Mouse (Mus musculus) forebrain, embryonic 13.5 days (tissue): ENCODE results near the gene Anapc15. TPM values are rescaled to one million over a fixed set of nuclear protein-coding genes. Genes with fewer than 3 reads are reported as not detected.
"Not testable (repeated sequence)": the region's sequence is repeated elsewhere in the genome, so short reads cannot be mapped to it uniquely, and the experiment has no call there.

Experiments
- ATAC-seq: fragments of 200-750 bp; cut with Nextera tagmentation; 2 replicates; pipeline ENCODE4 v1.8.0; 2017
- H3K27ac ChIP-seq: fragments of 300-500 bp; sonication (generic); 2 replicates; pipeline ENCODE4 v1.5.1; 2015; ENCODE audit warnings: inconsistent platforms, mild to moderate bottlenecking, moderate library complexity
- H3K27me3 ChIP-seq: fragments of 300-500 bp; sonication (generic); 2 replicates; pipeline ENCODE4 v1.6.1; 2015; ENCODE audit warnings: mild to moderate bottlenecking, inconsistent platforms
- H3K36me3 ChIP-seq: fragments of 300-500 bp; sonication (generic); 2 replicates; pipeline ENCODE4 v1.6.1; 2015; ENCODE audit warnings: mild to moderate bottlenecking, inconsistent platforms; ENCODE audit not compliant: poor library complexity, severe bottlenecking
- H3K4me1 ChIP-seq: fragments of 300-500 bp; sonication (generic); 2 replicates; pipeline ENCODE4 v1.6.1; 2015; ENCODE audit warnings: inconsistent platforms
- H3K4me2 ChIP-seq: fragments of 300-500 bp; sonication (generic); 2 replicates; pipeline ENCODE4 v1.6.1; 2015; ENCODE audit warnings: inconsistent platforms, mild to moderate bottlenecking, moderate library complexity
- H3K4me3 ChIP-seq: fragments of 300-500 bp; sonication (generic); 2 replicates; pipeline ENCODE4 v1.5.1; 2015; ENCODE audit warnings: mild to moderate bottlenecking, inconsistent platforms
- H3K9ac ChIP-seq: fragments of 300-500 bp; sonication (generic); 2 replicates; pipeline ENCODE4 v1.6.1; 2015; ENCODE audit warnings: mild to moderate bottlenecking, inconsistent platforms
- H3K9me3 ChIP-seq: fragments of 300-500 bp; sonication (generic); replicated peaks from 2 replicates; pipeline ENCODE4 v1.6.1; 2016; ENCODE audit warnings: inconsistent platforms
- WGBS: fragments of 180-500 bp; shearing (Covaris S2); methylation state at CpG from one replicate; pipeline ENCODE4 v1.1.7; 2015; 5-methylcytosine and 5-hydroxymethylcytosine counted together
- microRNA-seq: library from miRNA; unstranded; fragments of <30 nt; microRNA quantifications from one replicate; pipeline ENCODE4, GENCODE M21; 2016
- polyA plus RNA-seq: library from polyadenylated mRNA; unstranded; fragments of >200 nt; fragmentation: Nextera tagmentation; extraction: Ambion mirVana; gene quantifications from 2 replicates; pipeline ENCODE4 v1.2.1, GENCODE M21; 2015

The Anapc15 gene
- polyA plus RNA-seq, 1 experiment from 2014 or later, result 95.4 TPM

DNA sequence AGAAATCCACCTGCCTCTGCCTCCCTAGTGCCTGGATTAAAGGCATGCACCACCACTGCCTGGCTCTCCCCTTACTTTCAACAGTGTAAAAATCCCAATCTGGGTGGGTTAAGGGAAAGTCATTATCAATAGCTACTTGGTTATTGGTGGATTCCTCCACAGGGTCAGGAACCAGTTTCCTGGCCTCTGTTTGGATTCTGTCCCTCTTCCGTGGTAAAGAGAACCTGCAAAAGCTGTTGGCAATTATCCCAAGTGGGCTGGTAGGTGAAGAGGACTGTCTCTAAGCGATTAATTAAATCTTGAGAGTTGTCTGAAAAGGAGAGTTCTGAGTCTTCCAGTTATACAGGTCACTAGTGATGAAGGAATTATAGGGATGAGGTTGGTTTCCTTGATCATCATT, 74.8 kb downstream of the Anapc15 start:
- H3K27me3 ChIP-seq, result no peaks in the 10 kb centered on the region
- H3K4me1 ChIP-seq, result peaks cover 18% of the 10 kb centered on the region
- H3K4me3 ChIP-seq, result no peak overlapping the region
- 0 out of 2 replicates have a peak, but pooled peaks cover 4% of the 10 kb centered on the region for H3K36me3 ChIP-seq
- ATAC-seq, result no peak
- no peak overlapping the region for H3K27ac ChIP-seq
- H3K9me3 ChIP-seq, result no peaks in the 10 kb centered on the region
- H3K4me2 ChIP-seq, result no peak overlapping the region
- no peak overlapping the region for H3K9ac ChIP-seq
- 85% methylated on average over 2 of the region's 2 CpGs for WGBS

GRCm38 (mm10) chr7:101939758-101940157, 76.2 kb downstream of the Anapc15 start:
- H3K9ac ChIP-seq, result no peak overlapping the region
- peaks cover 13% of the 10 kb centered on the region for H3K4me1 ChIP-seq
- H3K36me3 ChIP-seq, result 0 out of 2 replicates have a peak, but pooled peaks cover 4% of the 10 kb centered on the region
- no peaks in the 10 kb centered on the region for H3K9me3 ChIP-seq
- no peak overlapping the region for H3K4me3 ChIP-seq
- WGBS, result 96% methylated on average over 4 of the region's 4 CpGs
- H3K4me2 ChIP-seq, result no peak overlapping the region
- ATAC-seq, result no peak
- H3K27ac ChIP-seq, result no peak overlapping the region
- no peaks in the 10 kb centered on the region for H3K27me3 ChIP-seq

- not testable (repeated sequence) for H3K9ac ChIP-seq, H3K27me3 ChIP-seq, H3K9me3 ChIP-seq, H3K27ac ChIP-seq, H3K4me1 ChIP-seq, H3K4me3 ChIP-seq, ATAC-seq, H3K4me2 ChIP-seq, H3K36me3 ChIP-seq
- WGBS, result 91% methylated on average over 5 of the region's 5 CpGs
Measured at GRCm38 (mm10) chr7:101949008-101949407, 85.5 kb downstream of the Anapc15 start.

Small RNA genes within 50 kb of the gene (microRNA-seq; reads per million reads assigned to microRNA genes)
- not detected for gene Gm22655

Other genes starting within 250 kb of the Anapc15 start
- gene Clpb, start 200.1 kb upstream of the Anapc15 start, polyA plus RNA-seq, result 35.4 and 40.8 TPM in 2 replicates
- gene Phox2a, start 45.4 kb upstream of the Anapc15 start, polyA plus RNA-seq, result 0.10 TPM in 1 of 2 replicates, not detected in the other
- 23.9 and 31.8 TPM in 2 replicates for gene Inppl1, start 25.5 kb upstream of the Anapc15 start, polyA plus RNA-seq
- gene Folr2, start 6.5 kb upstream of the Anapc15 start, polyA plus RNA-seq, result 0.67 and 0.75 TPM in 2 replicates
- 8.6 and 20.1 TPM in 2 replicates for gene Folr1, start 7.1 kb downstream of the Anapc15 start, polyA plus RNA-seq
- 152 and 158 TPM in 2 replicates for gene Lamtor1, start 42.2 kb downstream of the Anapc15 start, polyA plus RNA-seq
- 0.57 and 0.59 TPM in 2 replicates for gene Tomt, start 42.6 kb downstream of the Anapc15 start, polyA plus RNA-seq
- gene Lrrc51, start 70.2 kb downstream of the Anapc15 start, polyA plus RNA-seq, result 8.0 and 11.7 TPM in 2 replicates
- gene Numa1, start 70.4 kb downstream of the Anapc15 start, polyA plus RNA-seq, result 66.2 and 71.7 TPM in 2 replicates
- 4.5 and 4.6 TPM in 2 replicates for gene Il18bp, start 155.0 kb downstream of the Anapc15 start, polyA plus RNA-seq
- gene Rnf121, start 201.8 kb downstream of the Anapc15 start, polyA plus RNA-seq, result 30.7 TPM in 2 replicates
- gene Xndc1, start 201.8 kb downstream of the Anapc15 start, polyA plus RNA-seq, result 46.3 and 47.3 TPM in 2 replicates
- 1.8 and 2.1 TPM in 2 replicates for gene Xntrpc, start 202.0 kb downstream of the Anapc15 start, polyA plus RNA-seq
- not detected in 2 replicates for gene Trpc2, start 219.4 kb downstream of the Anapc15 start, polyA plus RNA-seq
- 0.23 and 0.53 TPM in 2 replicates for gene Art1, start 238.0 kb downstream of the Anapc15 start, polyA plus RNA-seq
- gene Art5, start 245.8 kb downstream of the Anapc15 start, polyA plus RNA-seq, result 1.3 and 1.7 TPM in 2 replicates